In the genomic region with DNA sequence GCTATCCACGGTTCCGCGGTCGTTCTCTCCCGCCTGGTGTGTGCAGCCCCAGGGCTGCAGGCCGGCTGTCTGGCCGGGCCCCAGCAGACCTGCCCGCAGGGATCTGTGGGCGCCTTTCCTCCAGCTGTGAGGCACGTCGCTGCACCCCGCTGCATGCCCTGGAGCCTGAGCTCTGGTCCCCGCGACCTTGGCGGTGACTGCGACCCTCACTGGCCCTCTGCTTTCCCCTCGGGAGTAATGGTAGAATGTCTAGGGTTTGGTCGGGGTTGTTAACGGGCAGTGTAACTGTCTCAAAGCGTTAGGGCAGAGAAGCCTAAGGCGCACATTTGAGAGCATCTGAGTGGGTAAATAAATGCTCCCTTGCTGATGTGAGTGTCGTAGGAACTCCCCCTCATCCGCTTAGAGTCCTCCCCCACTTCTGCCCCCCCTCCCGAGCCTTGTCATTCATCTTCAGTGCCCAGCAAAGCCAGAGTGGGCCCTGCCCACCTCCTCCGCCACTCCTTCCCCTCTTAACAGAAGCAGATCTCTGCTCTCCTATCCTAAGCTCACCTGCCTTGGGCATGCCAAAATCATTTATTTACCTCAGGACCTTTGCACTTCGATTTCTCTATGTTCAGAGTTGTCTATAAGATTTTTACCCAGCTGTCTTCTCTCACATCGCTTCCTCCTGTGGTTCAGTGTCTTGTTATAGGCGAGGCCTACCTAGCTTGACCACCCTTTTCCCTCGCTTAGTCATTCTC, we compare ENCODE assay signal across 8 mouse cellular contexts. TPM values are rescaled to one million over a fixed set of nuclear protein-coding genes. Genes with fewer than 3 reads are reported as not detected.
DNase-seq lines count a peak whose midpoint lies in the region; ATAC-seq and TF ChIP-seq lines count a peak whose summit lies in the region.

No protein-coding gene starts in this region.

- peak overlapping the region; percentile 57 for H3K27ac ChIP-seq in kidney, adult 2 months (ENCODE audit: insufficient read depth, low read depth, low read length)
- H3K27ac ChIP-seq in MEL (ENCODE audit: control insufficient read depth, low read depth, low read length): peak overlapping the region; percentile 82
- H3K27ac ChIP-seq in embryonic facial prominence, embryonic 14.5 days (replicated peaks; ENCODE audit: low read depth, low read length): peak overlapping the region; percentile 72
- H3K27ac ChIP-seq in lung, embryonic 14.5 days (ENCODE audit: low read depth): peak overlapping the region; percentile 81

- no peak for TF ChIP-seq CTCF in kidney, adult 2 months (conservative IDR thresholded peaks at IDR 0.05; ENCODE audit: insufficient read depth, insufficient read length, low read depth, low read length)
- no peak for TF ChIP-seq CTCF in MEL (IDR thresholded peaks at IDR 0.05 in 2 of 3, conservative IDR thresholded peaks at IDR 0.05 in 1 of 3; ENCODE audit: control insufficient read depth in 1 of 3, insufficient read depth in 1 of 3, low read depth in 2 of 3, low read length in 3 of 3, poor library complexity in 1 of 3, severe bottlenecking in 1 of 3)
- TF ChIP-seq CTCF in lung, embryonic 14.5 days (IDR thresholded peaks at IDR 0.05; ENCODE audit: low read depth): no peak

- no peak for TF ChIP-seq POLR2A in kidney, adult 2 months (IDR thresholded peaks at IDR 0.05; ENCODE audit: low read depth, low read length)
- no peak; a peak in 1 of 4 replicates for TF ChIP-seq POLR2A in MEL (IDR thresholded peaks at IDR 0.05; ENCODE audit: control insufficient read depth in 1 of 2, insufficient read depth in 1 of 2, low read depth in 1 of 2, low read length in 2 of 2, poor library complexity in 1 of 2)

- peak overlapping the region; percentile 93 for H3K4me3 ChIP-seq in kidney, adult 2 months (ENCODE audit: insufficient read depth, low read depth, low read length)
- peak overlapping the region; percentile 60 to 93 for H3K4me3 ChIP-seq in MEL (ENCODE audit: control insufficient read depth in 1 of 2, insufficient read depth in 1 of 2, low read depth in 2 of 2, low read length in 2 of 2)
- peak overlapping the region; percentile 93 for H3K4me3 ChIP-seq in embryonic facial prominence, embryonic 14.5 days (ENCODE audit: low read depth, low read length)
- H3K4me3 ChIP-seq in lung, embryonic 14.5 days (ENCODE audit: low read depth, low read length): peak overlapping the region; percentile 84

- WGBS in kidney, adult 2 months: 7% methylated on average over 29 of the region's 29 CpGs
- 12% methylated on average over 23 of the region's 29 CpGs for WGBS in embryonic facial prominence, embryonic 14.5 days
- WGBS in lung, embryonic 14.5 days: 7% methylated on average over 29 of the region's 29 CpGs

- peaks cover 11% of the 10 kb centered on the region for H3K4me1 ChIP-seq in kidney, adult 2 months (ENCODE audit: control insufficient read depth, insufficient read depth, low read length)
- peaks cover 7 to 17% of the 10 kb centered on the region in 2 experiments for H3K4me1 ChIP-seq in MEL (ENCODE audit: control insufficient read depth in 1 of 2, insufficient read depth in 2 of 2, low read length in 2 of 2)
- H3K4me1 ChIP-seq in embryonic facial prominence, embryonic 14.5 days (ENCODE audit: control insufficient read depth, insufficient read depth, low read length): peaks cover 21% of the 10 kb centered on the region; the same call in 1 of the 2 replicates
- H3K4me1 ChIP-seq in lung, embryonic 14.5 days (ENCODE audit: insufficient read depth): peaks cover 9% of the 10 kb centered on the region; the same call in 1 of the 2 replicates

- peak overlapping the region; percentile 64 for H3K9ac ChIP-seq in MEL (ENCODE audit: control insufficient read depth, low read depth, low read length, poor library complexity, severe bottlenecking)
- H3K9ac ChIP-seq in embryonic facial prominence, embryonic 14.5 days (ENCODE audit: low read depth, low read length): peak overlapping the region; percentile 92
- H3K9ac ChIP-seq in lung, embryonic 14.5 days: peak overlapping the region; percentile 86

- H3K79me2 ChIP-seq in MEL (ENCODE audit: control insufficient read depth, insufficient read depth, low read length, poor library complexity): peaks cover 26% of the 10 kb centered on the region

- H3K36me3 ChIP-seq in kidney, adult 2 months (ENCODE audit: control insufficient read depth, insufficient read depth, low read length): no peaks in the 10 kb centered on the region
- peaks cover 0 to 5% of the 10 kb centered on the region in 2 experiments; a peak in 3 of 4 replicates for H3K36me3 ChIP-seq in MEL (ENCODE audit: control insufficient read depth in 1 of 2, insufficient read depth in 2 of 2, low read length in 2 of 2)
- H3K36me3 ChIP-seq in embryonic facial prominence, embryonic 14.5 days (ENCODE audit: control insufficient read depth, insufficient read depth, low read length): no peaks in the 10 kb centered on the region
- H3K36me3 ChIP-seq in lung, embryonic 14.5 days (ENCODE audit: insufficient read depth): 0 out of 2 replicates have a peak, but pooled peaks cover 4% of the 10 kb centered on the region

- peak; percentile 13 for DNase-seq in kidney, adult 2 months
- DNase-seq in kidney, adult 18-20 months: no peak
- peak; percentile 82 for DNase-seq in MEL (ENCODE audit: low read depth, low spot score)
- peak; percentile 43 for DNase-seq in embryonic facial prominence, embryonic 14.5 days (ENCODE audit: low spot score)
- peak; percentile 48 for DNase-seq in lung, embryonic 14.5 days
- DNase-seq in retina, adult 2 months (ENCODE audit: low read depth, low spot score): peak; percentile 44
- no peak for DNase-seq in yolk sac, embryonic 10.5 days (ENCODE audit: low spot score)

- no peak for TF ChIP-seq EP300 in MEL (IDR thresholded peaks at IDR 0.05; ENCODE audit: low read depth in 1 of 2, low read length in 2 of 2)

- no peaks in the 10 kb centered on the region for H3K27me3 ChIP-seq in kidney, adult 2 months (replicated peaks; ENCODE audit: control insufficient read depth, insufficient read depth, low read length)
- H3K27me3 ChIP-seq in MEL (ENCODE audit: control insufficient read depth in 1 of 2, insufficient read depth in 2 of 2, low read length in 2 of 2): no peaks in the 10 kb centered on the region
- no peaks in the 10 kb centered on the region for H3K27me3 ChIP-seq in embryonic facial prominence, embryonic 14.5 days (replicated peaks; ENCODE audit: control insufficient read depth, insufficient read depth, low read length)
- no peaks in the 10 kb centered on the region for H3K27me3 ChIP-seq in lung, embryonic 14.5 days (ENCODE audit: insufficient read depth, low read length)

- no peak; the same call in 1 of the 2 replicates for ATAC-seq in embryonic facial prominence, embryonic 14.5 days (ENCODE audit: low read depth)
- ATAC-seq in inflammation-experienced regulatory T-cells, adult 6 months: peak; percentile 10
- ATAC-seq in lung, embryonic 14.5 days (ENCODE audit: insufficient read depth): peak; percentile 3; the same call in 1 of the 2 replicates

- peak overlapping the region; percentile 75 for H3K4me2 ChIP-seq in embryonic facial prominence, embryonic 14.5 days (ENCODE audit: low read depth, low read length)
- peak overlapping the region; percentile 83 for H3K4me2 ChIP-seq in lung, embryonic 14.5 days

- no peak for TF ChIP-seq RAD21 in MEL (IDR thresholded peaks at IDR 0.05; ENCODE audit: low read depth, low read length)

- no peaks in the 10 kb centered on the region for H3K9me3 ChIP-seq in MEL (replicated peaks; ENCODE audit: insufficient read depth, low read length)
- no peaks in the 10 kb centered on the region for H3K9me3 ChIP-seq in embryonic facial prominence, embryonic 14.5 days (ENCODE audit: control insufficient read depth, low read length)
- no peaks in the 10 kb centered on the region for H3K9me3 ChIP-seq in lung, embryonic 14.5 days (ENCODE audit: low read depth, low read length)

TF ChIP-seq in MEL, 35 proteins besides CTCF, POLR2A, EP300 and RAD21 (continues in another document):
- no peak for TF ChIP-seq NRF1 (IDR thresholded peaks at IDR 0.05; ENCODE audit: insufficient read depth, low read depth, low read length, poor library complexity, severe bottlenecking)
- TF ChIP-seq CHD1 (IDR thresholded peaks at IDR 0.05; ENCODE audit: low read depth, low read length): no peak
- no peak for TF ChIP-seq USF1 (IDR thresholded peaks at IDR 0.05; ENCODE audit: low read depth, low read length)
- TF ChIP-seq ELF1 (IDR thresholded peaks at IDR 0.05; ENCODE audit: low read depth, low read length): no peak
- no peak for TF ChIP-seq SMC3 (IDR thresholded peaks at IDR 0.05; ENCODE audit: low read depth, low read length)
- no peak for TF ChIP-seq KAT2A (conservative IDR thresholded peaks at IDR 0.05; ENCODE audit: low read depth, low read length)

RNA-seq across cellular contexts. Expression of gene Mapk9, which starts 0.7 kb away (rescaled TPM):
- 20.0 and 23.0 TPM in 2 replicates for polyA plus RNA-seq in kidney, adult 2 months (2012; rRNA removed)
- total RNA-seq in MEL (2012; rRNA removed): 42.6 and 52.8 TPM in 2 replicates
- polyA plus RNA-seq in MEL (2012; ENCODE audit: insufficient read depth in 1 of 2, insufficient read length in 2 of 2, low read depth in 1 of 2, low replicate concordance in 2 of 2, missing spikeins in 1 of 2): 10 to 100 TPM in 1 of 2 experiments, not detected in 1; 43.1 TPM
- polyA plus RNA-seq in embryonic facial prominence, embryonic 14.5 days (2014; fragmentation: Nextera tagmentation; extraction: Ambion mirVana): 41.7 and 43.0 TPM in 2 replicates
- 10 to 100 TPM; 15.9 to 20.5 (median 17.6) TPM for polyA plus RNA-seq in inflammation-experienced regulatory T-cells, adult 6 months (2017; shearing (Covaris generic))
- polyA plus RNA-seq in lung, embryonic 14.5 days (2014; fragmentation: Nextera tagmentation; extraction: Ambion mirVana): 38.4 and 40.0 TPM in 2 replicates

RNA-seq across cellular contexts. Expression of gene Gfpt2, which starts 53.3 kb away (rescaled TPM):
- 7.1 and 7.9 TPM in 2 replicates for polyA plus RNA-seq in kidney, adult 2 months (2012; rRNA removed)
- 4.0 and 4.9 TPM in 2 replicates for total RNA-seq in MEL (2012; rRNA removed)
- polyA plus RNA-seq in MEL (2012; ENCODE audit: insufficient read depth in 1 of 2, insufficient read length in 2 of 2, low read depth in 1 of 2, low replicate concordance in 2 of 2, missing spikeins in 1 of 2): 1 to 10 TPM in 1 of 2 experiments, not detected in 1; 8.0 TPM
- polyA plus RNA-seq in embryonic facial prominence, embryonic 14.5 days (2014; fragmentation: Nextera tagmentation; extraction: Ambion mirVana): 22.5 and 26.9 TPM in 2 replicates
- polyA plus RNA-seq in inflammation-experienced regulatory T-cells, adult 6 months (2017; shearing (Covaris generic)): 1 to 10 TPM in 2 of 3 experiments, under 1 TPM in 1; 0.28 to 3.0 (median 1.3) TPM
- polyA plus RNA-seq in lung, embryonic 14.5 days (2014; fragmentation: Nextera tagmentation; extraction: Ambion mirVana): 10.4 and 11.6 TPM in 2 replicates

RNA-seq across cellular contexts. Expression of gene Rasgef1c, which starts 54.4 kb away (rescaled TPM):
- 0.11 and 0.24 TPM in 2 replicates for polyA plus RNA-seq in kidney, adult 2 months (2012; rRNA removed)
- 0.12 TPM in 1 of 2 replicates, not detected in the other for total RNA-seq in MEL (2012; rRNA removed)
- polyA plus RNA-seq in MEL (2012; ENCODE audit: insufficient read depth in 1 of 2, insufficient read length in 2 of 2, low read depth in 1 of 2, low replicate concordance in 2 of 2, missing spikeins in 1 of 2): under 1 TPM in 1 of 2 experiments, not detected in 1; 0.15 TPM
- 1.1 and 1.4 TPM in 2 replicates for polyA plus RNA-seq in embryonic facial prominence, embryonic 14.5 days (2014; fragmentation: Nextera tagmentation; extraction: Ambion mirVana)
- polyA plus RNA-seq in inflammation-experienced regulatory T-cells, adult 6 months (2017; shearing (Covaris generic)): under 1 TPM; 0.28 to 0.52 (median 0.45) TPM
- polyA plus RNA-seq in lung, embryonic 14.5 days (2014; fragmentation: Nextera tagmentation; extraction: Ambion mirVana): 0.09 and 0.20 TPM in 2 replicates

Comparison
In these comparisons a context has a peak if more than half of its experiments do, and no peak if none do; other contexts are left out.
1. DNase-seq: peak in kidney, adult 2 months (single experiment), MEL (single experiment), embryonic facial prominence, embryonic 14.5 days (single experiment), lung, embryonic 14.5 days (single experiment) and retina, adult 2 months (single experiment); none in kidney, adult 18-20 months (single experiment) and yolk sac, embryonic 10.5 days (single experiment).
2. Peak in every context shown above with its lines, with median percentiles within 50 percentile points of each other: H3K27ac ChIP-seq, H3K4me3 ChIP-seq and H3K9ac ChIP-seq.